ENCODE assay signal across 9 mouse cellular contexts in the genomic region with DNA sequence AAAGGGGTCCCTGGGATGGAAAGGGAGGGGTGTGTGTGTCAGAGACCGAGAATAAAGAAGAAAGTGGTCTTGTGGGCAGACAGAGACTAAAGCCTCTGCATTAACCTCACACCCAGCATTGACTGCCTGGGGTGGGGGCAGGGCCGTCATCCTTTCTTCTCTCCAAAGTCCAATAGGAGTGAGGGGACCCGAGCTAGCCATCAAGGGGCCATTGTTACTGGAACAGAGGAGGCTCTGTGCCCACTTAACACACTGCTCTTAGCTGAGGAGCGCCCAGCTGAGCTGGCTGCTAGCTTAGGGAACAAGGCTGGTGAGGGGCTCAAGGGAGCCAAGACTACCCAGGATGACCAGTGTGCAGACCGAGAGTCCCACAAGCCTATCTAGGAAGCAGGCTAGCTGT. TPM values are rescaled to one million over a fixed set of nuclear protein-coding genes. Genes with fewer than 3 reads are reported as not detected.
DNase-seq lines count a peak whose midpoint lies in the region; ATAC-seq and TF ChIP-seq lines count a peak whose summit lies in the region.
"Had no signal": no experiment of that assay in that cellular context is flagged by ENCODE, and none has a peak within 500 bp of the region (broad histone marks: within the 10 kb centered on the region; RNA-seq: fewer than 3 reads in every experiment).

No protein-coding gene starts in this region.

- TF ChIP-seq POLR2A in limb, embryonic 14.5 days (IDR thresholded peaks at IDR 0.05; ENCODE audit: borderline replicate concordance, extremely low read depth, insufficient read depth, insufficient read length) = no peak

- H3K9ac ChIP-seq in forebrain, embryonic 14.5 days (ENCODE audit: low read length) = no peak overlapping the region; the same call in 1 of the 2 replicates
- H3K9ac ChIP-seq in limb, embryonic 14.5 days (ENCODE audit: low read depth, low read length, severe bottlenecking) = no peak overlapping the region
- H3K9ac ChIP-seq in stomach, embryonic 16.5 days (ENCODE audit: low read length) = no peak overlapping the region

- no peak overlapping the region for H3K4me2 ChIP-seq in forebrain, embryonic 14.5 days (ENCODE audit: low read length)
- no peak overlapping the region for H3K4me2 ChIP-seq in limb, embryonic 14.5 days (replicated peaks; ENCODE audit: low read depth, low read length, severe bottlenecking)
- no peak overlapping the region for H3K4me2 ChIP-seq in stomach, embryonic 16.5 days (ENCODE audit: low read depth, low read length)

- DNase-seq in right cerebral cortex, postnatal 4 days = peak; percentile 47
- DNase-seq in right cerebral cortex, postnatal 25 days = no peak
- peak; percentile 76 for DNase-seq in forebrain, embryonic 14.5 days (ENCODE audit: low spot score)
- DNase-seq in limb, embryonic 14.5 days (ENCODE audit: low spot score) = no peak
- no peak for DNase-seq in cerebellum, adult 9-10 months
- DNase-seq: cerebellum, adult 8-10 months; liver had no signal

- no peaks in the 10 kb centered on the region for H3K9me3 ChIP-seq in forebrain, embryonic 14.5 days (replicated peaks; ENCODE audit: control insufficient read depth, low read length)
- no peaks in the 10 kb centered on the region for H3K9me3 ChIP-seq in limb, embryonic 14.5 days (ENCODE audit: control insufficient read depth, low read length)
- H3K9me3 ChIP-seq in stomach, embryonic 16.5 days (replicated peaks; ENCODE audit: control insufficient read depth, low read length) = no peaks in the 10 kb centered on the region

- H3K27ac ChIP-seq in forebrain, embryonic 14.5 days (ENCODE audit: low read depth, low read length) = peak overlapping the region; percentile 74
- H3K27ac ChIP-seq in limb, embryonic 14.5 days (replicated peaks; ENCODE audit: low read depth, low read length) = peak overlapping the region; percentile 68
- H3K27ac ChIP-seq in stomach, embryonic 16.5 days (ENCODE audit: low read length) = no peak overlapping the region; the same call in 1 of the 2 replicates

- H3K4me3 ChIP-seq in forebrain, embryonic 14.5 days (ENCODE audit: low read depth, low read length) = no peak overlapping the region
- H3K4me3 ChIP-seq in limb, embryonic 14.5 days (replicated peaks; ENCODE audit: low read length) = no peak overlapping the region
- no peak overlapping the region for H3K4me3 ChIP-seq in stomach, embryonic 16.5 days (replicated peaks; ENCODE audit: low read length)

- 4% methylated on average over 5 of the region's 5 CpGs for WGBS in forebrain, embryonic 14.5 days
- WGBS in limb, embryonic 14.5 days = 41% methylated on average over 5 of the region's 5 CpGs
- 48% methylated on average over 5 of the region's 5 CpGs for WGBS in stomach, embryonic 16.5 days

- H3K36me3 ChIP-seq in forebrain, embryonic 14.5 days (ENCODE audit: control insufficient read depth, insufficient read depth, low read length) = no peaks in the 10 kb centered on the region
- no peaks in the 10 kb centered on the region for H3K36me3 ChIP-seq in limb, embryonic 14.5 days (ENCODE audit: control insufficient read depth, insufficient read depth, low read length)
- H3K36me3 ChIP-seq in stomach, embryonic 16.5 days (ENCODE audit: control insufficient read depth, insufficient read depth, low read length) = no peaks in the 10 kb centered on the region

- no peaks in the 10 kb centered on the region for H3K27me3 ChIP-seq in forebrain, embryonic 14.5 days (replicated peaks; ENCODE audit: control insufficient read depth, insufficient read depth, low read length)
- H3K27me3 ChIP-seq in limb, embryonic 14.5 days (ENCODE audit: control insufficient read depth, insufficient read depth, low read length) = no peaks in the 10 kb centered on the region
- H3K27me3 ChIP-seq in stomach, embryonic 16.5 days (ENCODE audit: control insufficient read depth, insufficient read depth, low read length) = no peaks in the 10 kb centered on the region

- ATAC-seq in forebrain, embryonic 14.5 days = peak; percentile 92
- 0 out of 2 replicates have a peak, but pooled peaks have one; percentile 20 for ATAC-seq in limb, embryonic 14.5 days (ENCODE audit: low FRiP score, low read depth)
- peak; percentile 23; the same call in 1 of the 2 replicates for ATAC-seq in stomach, embryonic 16.5 days (ENCODE audit: insufficient read depth, low FRiP score)
- ATAC-seq in activated CD4-positive, CD25-positive, alpha-beta regulatory T cell, adult 4 months = no peak

- H3K4me1 ChIP-seq in forebrain, embryonic 14.5 days (ENCODE audit: control insufficient read depth, insufficient read depth, low read length) = peaks cover 13% of the 10 kb centered on the region
- H3K4me1 ChIP-seq in limb, embryonic 14.5 days (ENCODE audit: control insufficient read depth, insufficient read depth, low read length) = peaks cover 9% of the 10 kb centered on the region
- 0 out of 2 replicates have a peak, but pooled peaks cover 3% of the 10 kb centered on the region for H3K4me1 ChIP-seq in stomach, embryonic 16.5 days (ENCODE audit: control insufficient read depth, insufficient read depth, low read length)

RNA-seq across cellular contexts. Expression of a gene that starts 16.3 kb away (rescaled TPM):
- 0.52 and 0.70 TPM in 2 replicates for polyA plus RNA-seq in forebrain, embryonic 14.5 days (2014; fragmentation: Nextera tagmentation; extraction: Ambion mirVana)
- 7.7 and 9.7 TPM in 2 replicates for polyA plus RNA-seq in limb, embryonic 14.5 days (2012; rRNA removed)
- polyA plus RNA-seq in limb, embryonic 14.5 days (2014; fragmentation: Nextera tagmentation; extraction: Ambion mirVana) = 2.0 TPM in 2 replicates
- 2.0 and 2.1 TPM in 2 replicates for polyA plus RNA-seq in stomach, embryonic 16.5 days (2015; fragmentation: Nextera tagmentation; extraction: Ambion mirVana)
- under 1 TPM in 1 of 2 experiments, not detected in 1; 0.45 TPM for polyA plus RNA-seq in activated CD4-positive, CD25-positive, alpha-beta regulatory T cell, adult 4 months (2017; shearing (Covaris generic))

Comparison
In these comparisons a context has a peak if more than half of its experiments do, and no peak if none do; other contexts are left out.
1. DNase-seq: peak in right cerebral cortex, postnatal 4 days (single experiment) and forebrain, embryonic 14.5 days (single experiment); none in right cerebral cortex, postnatal 25 days (single experiment), limb, embryonic 14.5 days (single experiment) and cerebellum, adult 9-10 months (single experiment).